Comparison of ENCODE assay signal across 9 mouse cellular contexts in genomic region chr1:166102920-166103608, GRCm38 (mm10). TPM values are rescaled to one million over a fixed set of nuclear protein-coding genes. Genes with fewer than 3 reads are reported as not detected.
A peak's percentile ranks its signal among the peaks of the same experiment; 100 is the strongest.
DNase-seq lines count a peak whose midpoint lies in the region; ATAC-seq and TF ChIP-seq lines count a peak whose summit lies in the region.
"Had no signal": no experiment of that assay in that cellular context is flagged by ENCODE, and none has a peak within 500 bp of the region (broad histone marks: within the 10 kb centered on the region; RNA-seq: fewer than 3 reads in every experiment).

No protein-coding gene starts in this region.

- no peak for ATAC-seq in heart, postnatal 0 days (ENCODE audit: insufficient read depth, low read depth)
- no peak for ATAC-seq in frontal cortex, adult (ENCODE audit: low TSS enrichment)

- H3K4me2 ChIP-seq in heart, postnatal 0 days (ENCODE audit: low read depth, low read length): no peak overlapping the region
- H3K4me2 ChIP-seq: limb, embryonic 15.5 days had no signal

- TF ChIP-seq EP300 in heart, postnatal 0 days (IDR thresholded peaks at IDR 0.05; ENCODE audit: low read depth): no peak

- no peak overlapping the region for H3K9ac ChIP-seq in heart, postnatal 0 days (replicated peaks; ENCODE audit: low read depth, low read length)
- H3K9ac ChIP-seq: limb, embryonic 15.5 days had no signal

- TF ChIP-seq POLR2A in bone marrow, adult 2 months (IDR thresholded peaks at IDR 0.05; ENCODE audit: borderline replicate concordance, control insufficient read depth, low read depth, low read length): no peak

- no peak for DNase-seq in heart, postnatal 0 days (ENCODE audit: low spot score)
- DNase-seq in heart, adult 8-10 months (ENCODE audit: low spot score): no peak
- DNase-seq in CD4-positive helper T cell, adult 2 months (ENCODE audit: low read depth, low spot score): peak; percentile 50
- DNase-seq in large intestine, adult 2 months (ENCODE audit: low read depth, low spot score): peak; percentile 73
- DNase-seq in retina, embryonic 14.5 days (ENCODE audit: low spot score): peak; percentile 76
- no peak for DNase-seq in layer of hippocampus, adult 18-20 months (ENCODE audit: low spot score in 2 of 2)

- H3K9me3 ChIP-seq in heart, postnatal 0 days (replicated peaks; ENCODE audit: control insufficient read depth, low read length): no peaks in the 10 kb centered on the region
- H3K9me3 ChIP-seq: limb, embryonic 15.5 days had no signal

- no peaks in the 10 kb centered on the region for H3K27me3 ChIP-seq in heart, postnatal 0 days (ENCODE audit: control insufficient read depth, insufficient read depth, low read length)
- H3K27me3 ChIP-seq: limb, embryonic 15.5 days had no signal

- peak; percentile 49 for TF ChIP-seq CTCF in heart, postnatal 0 days (IDR thresholded peaks at IDR 0.05; ENCODE audit: low read depth)
- TF ChIP-seq CTCF in bone marrow, adult 2 months (IDR thresholded peaks at IDR 0.05; ENCODE audit: control insufficient read depth, insufficient read depth, low read length): peak; percentile 47

- H3K4me3 ChIP-seq in heart, postnatal 0 days (ENCODE audit: low read depth, low read length): no peak overlapping the region
- no peak overlapping the region for H3K4me3 ChIP-seq in bone marrow, adult 2 months (replicated peaks; ENCODE audit: control insufficient read depth, low read depth, low read length)
- H3K4me3 ChIP-seq: limb, embryonic 15.5 days had no signal

- whole genome bisulfite sequencing in heart, postnatal 0 days: 69% methylated on average over 11 of the region's 11 CpGs
- WGBS in bone marrow, adult 2 months: 74% methylated on average over 11 of the region's 11 CpGs
- WGBS in large intestine, adult 2 months: 41% methylated on average over 11 of the region's 11 CpGs

- peaks cover 64% of the 10 kb centered on the region for H3K36me3 ChIP-seq in heart, postnatal 0 days (replicated peaks; ENCODE audit: control insufficient read depth, insufficient read depth, low read length)
- H3K36me3 ChIP-seq: limb, embryonic 15.5 days had no signal

- H3K27ac ChIP-seq in heart, postnatal 0 days (ENCODE audit: low read depth): no peak overlapping the region
- no peak overlapping the region for H3K27ac ChIP-seq in bone marrow, adult 2 months (ENCODE audit: control insufficient read depth, insufficient read depth, low read depth, low read length, poor library complexity)
- H3K27ac ChIP-seq: limb, embryonic 15.5 days had no signal

- no peaks in the 10 kb centered on the region for H3K4me1 ChIP-seq in heart, postnatal 0 days (ENCODE audit: control insufficient read depth, insufficient read depth)
- no peaks in the 10 kb centered on the region for H3K4me1 ChIP-seq in bone marrow, adult 2 months (ENCODE audit: control insufficient read depth, insufficient read depth, low read length)
- H3K4me1 ChIP-seq: limb, embryonic 15.5 days had no signal

RNA-seq across cellular contexts. Expression of gene Dusp27, which starts 24.7 kb away (rescaled TPM):
- 33.2 and 40.1 TPM in 2 replicates for total RNA-seq in heart, postnatal 0 days (2014; rRNA removed; ENCODE audit: low replicate concordance)
- 34.6 and 39.9 TPM in 2 replicates for polyA plus RNA-seq in heart, postnatal 0 days (2015; fragmentation: Nextera tagmentation; extraction: Ambion mirVana)
- total RNA-seq in heart, adult 8-10 months (2022): 10 to 100 TPM; 36.3 to 55.0 (median 43.5) TPM
- 1.2 TPM in 1 of 2 replicates, not detected in the other for polyA plus RNA-seq in bone marrow, adult 2 months (2011; ENCODE audit: insufficient read depth, insufficient read length, low replicate concordance, missing spikeins)
- polyA plus RNA-seq in large intestine, adult 2 months (2012; rRNA removed): 0.05 and 0.12 TPM in 2 replicates
- under 1 TPM; 0.08 to 0.15 TPM for total RNA-seq in layer of hippocampus, adult 18-20 months (2021)

RNA-seq across cellular contexts. Expression of gene Gpa33, which starts 27.0 kb away (rescaled TPM):
- 0.65 TPM in 1 of 2 replicates, not detected in the other for total RNA-seq in heart, postnatal 0 days (2014; rRNA removed; ENCODE audit: low replicate concordance)
- 0.07 TPM in 1 of 2 replicates, not detected in the other for polyA plus RNA-seq in heart, postnatal 0 days (2015; fragmentation: Nextera tagmentation; extraction: Ambion mirVana)
- total RNA-seq in heart, adult 8-10 months (2022): not detected
- polyA plus RNA-seq in bone marrow, adult 2 months (2011; ENCODE audit: insufficient read depth, insufficient read length, low replicate concordance, missing spikeins): 6.9 TPM in 1 of 2 replicates, not detected in the other
- 448 and 661 TPM in 2 replicates for polyA plus RNA-seq in large intestine, adult 2 months (2012; rRNA removed)
- total RNA-seq in layer of hippocampus, adult 18-20 months (2021): not detected

Comparison
In these comparisons a context has a peak if more than half of its experiments do, and no peak if none do; other contexts are left out.
1. DNase-seq: peak in CD4-positive helper T cell, adult 2 months (single experiment), large intestine, adult 2 months (single experiment) and retina, embryonic 14.5 days (single experiment); none in heart, postnatal 0 days (single experiment), heart, adult 8-10 months (single experiment) and layer of hippocampus, adult 18-20 months (0 of 2).
2. RNA of gene Dusp27, which starts 24.7 kb away (total RNA-seq): 36.3 to 55.0 TPM in heart, adult 8-10 months and 33.2 to 40.1 TPM in heart, postnatal 0 days; 0.08 to 0.15 TPM in layer of hippocampus, adult 18-20 months; every median in the first group is over 10 times any median in the second.